Mouse (Mus musculus) hematopoietic stem cell, adult 5-6 weeks (primary cell): Measurements from ENCODE around the gene 1110051M20Rik. TPM values are rescaled to one million over a fixed set of nuclear protein-coding genes. Genes with fewer than 3 reads are reported as not detected.

ENCODE experiments used
- ATAC-seq, 2 experiments: fragments of 125-278 bp in 1 of 2; replicated peaks in 1 of 2; 2 replicates each; pipeline ENCODE4 v1.8.0; 2016 to 2017; ENCODE audit warnings: inconsistent platforms in 2 of 2, mild to moderate bottlenecking in 2 of 2, moderate number of reproducible peaks in 2 of 2, low read depth in 1 of 2, moderate TSS enrichment in 1 of 2; ENCODE audit not compliant: low FRiP score in 2 of 2, poor library complexity in 2 of 2, severe bottlenecking in 2 of 2, insufficient read depth in 1 of 2, low TSS enrichment in 1 of 2
- total RNA-seq: library from RNA; stranded (forward); fragments of 172-1452, 232-1000 nt; gene quantifications from 2 replicates; pipeline ENCODE4 v1.2.3, GENCODE M21; 2017

Gene 1110051M20Rik
- total RNA-seq, 1 experiment from 2014 or later = 11.0 TPM

GRCm38 (mm10) chr2:91388281-91388680 is 56.2 kb downstream of the 1110051M20Rik start:
- no peak for ATAC-seq

GRCm38 (mm10) chr2:91387287-91387958 is 57.1 kb downstream of the 1110051M20Rik start:
- no peak for ATAC-seq

GRCm38 (mm10) chr2:91386547-91387286 is 57.8 kb downstream of the 1110051M20Rik start:
- ATAC-seq = no peak

- no peak for ATAC-seq
Measured at GRCm38 (mm10) chr2:91383294-91383693, 61.2 kb downstream of the 1110051M20Rik start.

- ATAC-seq = no peak
Measured at GRCm38 (mm10) chr2:91377038-91377437, 67.5 kb downstream of the 1110051M20Rik start.

GRCm38 (mm10) chr2:91370314-91370713 is 74.2 kb downstream of the 1110051M20Rik start:
- no peak for ATAC-seq

GRCm38 (mm10) chr2:91363272-91363671 is 81.2 kb downstream of the 1110051M20Rik start:
- ATAC-seq = no peak

GRCm38 (mm10) chr2:91361068-91361528 is 83.4 kb downstream of the 1110051M20Rik start:
- no peak for ATAC-seq

- ATAC-seq = no peak
Measured at GRCm38 (mm10) chr2:91355767-91356166, 88.7 kb downstream of the 1110051M20Rik start.

- ATAC-seq = no peak
Measured at GRCm38 (mm10) chr2:91354727-91355403, 89.6 kb downstream of the 1110051M20Rik start.

- no peak for ATAC-seq
Measured at GRCm38 (mm10) chr2:91353854-91354253, 90.7 kb downstream of the 1110051M20Rik start.

- no peak for ATAC-seq
Measured at GRCm38 (mm10) chr2:91351841-91352240, 92.7 kb downstream of the 1110051M20Rik start.

GRCm38 (mm10) chr2:91349974-91350457 is 94.5 kb downstream of the 1110051M20Rik start:
- ATAC-seq = no peak

- ATAC-seq = no peak
Measured at GRCm38 (mm10) chr2:91348936-91349335, 95.6 kb downstream of the 1110051M20Rik start.

GRCm38 (mm10) chr2:91345644-91346043 is 98.9 kb downstream of the 1110051M20Rik start:
- no peak for ATAC-seq

GRCm38 (mm10) chr2:91339591-91339990 is 104.9 kb downstream of the 1110051M20Rik start:
- ATAC-seq = no peak

- no peak for ATAC-seq
Measured at GRCm38 (mm10) chr2:91335128-91335527, 109.4 kb downstream of the 1110051M20Rik start.
